Mouse (Mus musculus) B cell, adult 2 months (primary cell): Measurements from ENCODE around the gene Csnk2b.

Experiments used
- DNase-seq, 2 experiments: peaks; one replicate each; pipeline ENCODE4 v3.0.0; 2022

Gene Csnk2b

DNA sequence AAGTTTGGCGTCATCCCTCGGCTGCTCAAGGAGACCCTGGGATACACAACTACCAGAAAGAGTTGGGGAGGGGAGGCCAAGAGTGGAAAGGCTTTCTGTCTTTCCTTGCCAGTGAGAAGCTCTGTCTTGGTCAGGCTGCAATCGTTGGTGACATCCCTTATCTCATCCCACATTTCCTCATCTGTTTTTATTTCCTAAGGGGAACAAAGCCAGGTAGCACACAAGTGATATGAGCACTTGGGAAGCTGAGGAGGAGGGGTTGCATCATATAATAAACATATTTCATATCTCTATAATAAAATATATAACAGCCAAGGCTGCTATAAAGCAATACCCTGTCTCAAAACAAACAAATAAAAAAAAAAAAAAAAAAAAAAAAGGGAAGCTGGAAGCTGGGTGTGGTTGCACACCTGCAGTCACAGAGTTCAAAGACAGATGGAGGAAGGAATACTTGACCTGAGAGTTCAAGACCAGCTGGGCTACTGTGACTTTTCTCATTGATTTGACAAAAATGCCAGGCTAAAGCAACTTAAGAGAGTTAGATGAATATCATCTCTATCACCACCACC lies 37.8 kb downstream of the Csnk2b start:
- DNase-seq: no peak

DNA sequence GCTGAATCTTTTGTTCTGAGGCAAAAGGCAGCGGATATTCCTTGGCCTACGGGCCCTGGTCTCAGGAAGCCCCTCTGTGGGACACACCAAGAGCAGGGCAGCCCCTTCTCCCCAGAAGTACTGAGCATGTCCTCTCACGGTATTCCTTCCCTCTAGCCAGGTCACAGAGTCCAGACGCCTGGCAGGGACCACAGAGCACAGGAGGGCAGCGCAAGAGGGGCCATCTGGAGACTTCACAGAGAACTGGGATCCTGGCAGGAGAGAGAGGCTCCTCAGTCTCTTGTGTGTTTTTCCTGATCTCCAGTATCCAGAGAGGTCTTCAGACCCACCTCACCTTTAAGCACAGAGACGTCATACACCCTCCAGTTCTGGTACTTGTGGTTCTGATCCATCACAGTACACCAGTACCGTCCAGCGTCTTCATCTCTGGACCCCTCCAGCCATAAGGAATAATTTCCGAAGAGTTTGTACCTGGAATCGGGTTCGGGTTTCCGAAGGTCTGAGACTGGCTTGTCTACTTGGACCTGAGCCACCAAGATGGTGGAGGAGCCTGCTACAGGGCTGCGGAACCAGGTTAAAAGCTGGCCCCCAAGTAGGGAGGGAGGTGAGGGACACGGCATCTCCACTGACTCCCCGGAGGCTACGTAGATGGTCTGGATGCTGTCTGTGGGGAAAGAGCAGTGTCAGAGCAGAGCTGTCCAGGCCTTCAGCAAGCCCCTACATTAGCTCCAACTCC lies 38.8 kb downstream of the Csnk2b start:
- DNase-seq: no peak

DNA sequence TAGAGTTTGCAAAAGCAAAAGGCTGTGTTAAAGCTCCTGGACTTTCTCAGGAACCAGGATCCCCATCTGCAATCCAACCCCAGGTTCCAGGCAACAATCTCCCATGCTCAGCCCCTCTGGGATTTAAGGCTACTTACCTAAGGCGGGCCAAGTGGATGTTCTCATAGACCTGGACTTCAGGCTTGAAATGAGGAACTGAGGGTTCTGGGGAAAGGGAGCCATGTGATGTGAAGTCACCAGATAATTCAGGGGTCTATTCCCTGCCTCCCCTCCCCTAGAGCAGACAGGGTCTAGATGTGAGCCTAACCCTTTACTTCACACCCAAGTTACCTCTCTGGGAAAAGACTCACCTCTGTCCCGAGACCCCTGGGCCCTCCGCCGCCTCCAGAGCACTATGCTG lies 41.1 kb downstream of the Csnk2b start:
- DNase-seq: no peak

DNA sequence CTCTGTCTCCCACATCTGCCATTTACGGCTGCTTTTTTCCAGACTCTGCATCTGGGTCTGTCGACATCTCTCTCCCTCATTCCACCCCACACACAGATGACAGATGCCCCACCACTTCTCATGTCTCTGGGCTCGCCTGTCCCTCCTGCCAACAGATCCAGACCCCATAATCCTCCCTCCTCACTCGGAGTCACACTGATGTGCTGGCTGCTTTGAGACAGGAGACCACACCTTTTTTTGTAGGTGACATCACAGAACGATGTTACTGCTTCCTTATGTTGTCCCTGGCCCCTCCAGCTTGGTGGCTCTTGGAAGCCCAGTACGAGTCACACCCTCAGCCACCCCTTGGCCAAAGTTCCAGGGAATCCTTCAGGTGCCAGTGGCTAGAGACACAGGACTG lies 41.6 kb downstream of the Csnk2b start:
- DNase-seq: no peak

DNA sequence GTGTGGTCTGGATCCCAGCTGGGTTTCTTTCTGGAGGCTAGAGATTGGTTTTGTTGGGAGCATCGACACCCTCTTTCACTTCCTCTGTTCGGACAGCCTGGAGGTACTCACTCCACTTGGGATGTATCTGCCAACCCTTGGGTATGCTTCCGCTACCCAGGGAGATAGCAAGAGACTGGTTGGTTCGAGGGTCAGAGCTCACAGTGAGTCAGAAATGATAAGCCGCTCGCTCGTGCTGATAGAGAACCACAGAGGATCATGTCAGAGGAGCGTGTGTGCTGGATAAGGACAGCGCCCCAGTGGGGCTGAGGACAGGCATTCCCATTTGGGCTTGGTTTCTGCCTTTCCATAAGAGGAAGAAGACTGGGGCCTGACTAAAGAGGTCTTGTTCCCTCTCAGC lies 42.1 kb downstream of the Csnk2b start:
- no peak for DNase-seq

DNA sequence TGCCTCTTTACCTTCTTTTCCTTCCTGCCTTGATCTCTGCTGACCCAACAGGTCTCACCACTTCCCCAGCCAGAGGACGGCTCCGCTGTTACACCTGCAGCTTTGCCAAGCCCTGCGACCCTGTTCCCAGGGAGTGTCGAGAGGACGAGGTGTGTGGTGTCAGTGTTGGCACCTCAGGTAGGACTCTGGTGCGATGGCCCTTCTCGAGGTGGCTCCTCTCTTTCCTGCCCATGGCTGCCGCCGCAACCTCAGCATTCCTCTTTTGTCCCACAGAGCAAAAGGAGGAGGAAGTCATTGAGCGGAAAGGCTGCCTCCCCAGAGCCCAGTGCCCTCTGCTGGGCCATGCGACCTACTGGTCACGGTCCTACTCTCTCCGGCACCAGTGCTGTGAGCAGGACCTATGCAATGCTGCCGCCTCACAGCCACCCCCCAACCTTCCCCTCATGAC lies 44.0 kb downstream of the Csnk2b start, which contains the start of gene Ly6g6d:
Gene Ly6g6d, minus strand, starts transcription at position 280 of the 448 bp plus-strand sequence.
- DNase-seq: peak in 1 of 2 experiments; percentile 19

DNA sequence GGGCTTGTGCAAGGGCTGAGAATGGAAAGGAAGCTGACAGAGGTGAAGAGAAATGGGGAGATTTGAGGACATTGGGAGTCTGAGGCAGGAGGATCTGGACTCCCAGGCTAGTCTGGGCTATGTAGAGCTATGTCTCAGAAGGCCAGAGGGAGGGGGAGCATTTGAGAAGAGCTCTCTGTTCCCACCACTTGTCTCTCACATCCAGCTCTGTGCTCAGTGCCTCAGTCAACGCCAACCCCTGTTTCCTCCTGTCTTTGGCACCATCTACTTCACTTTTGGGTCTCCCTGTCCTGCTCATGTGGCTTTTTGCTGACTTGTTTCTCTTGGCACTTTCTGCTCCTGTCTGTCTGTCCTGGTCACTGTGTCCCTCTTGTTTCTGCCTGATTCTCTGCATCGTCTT lies 44.6 kb downstream of the Csnk2b start:
- no peak for DNase-seq

DNA sequence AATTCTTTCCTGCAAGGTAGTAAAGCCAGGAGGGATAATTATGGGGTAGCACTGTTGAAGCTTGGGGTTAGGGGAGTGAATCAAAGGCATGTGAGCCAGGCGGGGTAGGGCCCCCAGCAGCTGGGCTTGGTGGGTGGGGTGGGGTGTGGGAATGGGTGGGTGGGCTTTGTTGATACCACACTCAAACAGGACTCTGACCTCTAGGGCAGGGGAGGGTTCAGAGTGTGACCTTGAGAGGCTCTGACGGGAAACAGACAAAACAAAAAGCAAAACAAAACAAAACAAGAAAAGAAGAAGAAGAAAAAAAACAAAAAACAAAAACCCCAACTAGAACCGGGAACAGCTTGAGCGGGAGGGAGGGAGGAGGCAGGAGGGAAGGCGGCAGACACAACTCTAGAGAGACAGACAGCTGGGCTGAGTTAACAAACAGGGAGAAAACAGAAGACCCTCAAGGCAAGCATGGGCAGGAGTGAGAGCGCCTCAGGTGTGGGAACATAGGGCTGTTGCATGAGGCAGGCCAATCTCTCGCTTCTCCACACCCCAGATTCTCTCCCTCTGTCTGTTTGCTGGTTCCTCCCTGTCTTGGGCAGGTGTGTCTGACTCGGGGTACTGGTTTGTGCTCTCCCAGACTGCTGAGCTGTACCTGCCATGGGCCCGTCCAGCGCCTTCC lies 45.2 kb downstream of the Csnk2b start, which contains the start of gene Ly6g6e:
Gene Ly6g6e, plus strand, starts transcription at position 396 of the 670 bp plus-strand sequence.
- no peak for DNase-seq

DNA sequence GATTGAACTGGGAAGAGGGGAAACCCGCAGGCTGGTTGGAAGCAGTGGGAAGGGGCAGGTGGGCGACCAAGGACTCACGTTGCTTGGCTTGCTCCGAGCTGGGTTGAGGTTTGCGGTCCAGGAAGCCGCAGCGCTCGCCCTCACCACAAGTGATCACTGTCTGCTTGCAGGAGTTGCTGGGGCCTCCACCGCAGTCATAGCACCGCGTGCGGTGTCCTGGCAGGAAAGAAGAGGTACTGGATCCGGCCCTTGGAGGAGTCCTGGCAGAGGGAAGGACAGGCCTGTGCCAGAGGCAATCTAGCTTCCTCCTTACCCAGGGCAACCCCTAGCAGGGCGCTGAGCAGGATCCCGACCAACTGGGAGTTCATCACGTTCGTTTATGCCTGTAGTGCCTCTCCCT lies 47.8 kb downstream of the Csnk2b start:
- no peak for DNase-seq

DNA sequence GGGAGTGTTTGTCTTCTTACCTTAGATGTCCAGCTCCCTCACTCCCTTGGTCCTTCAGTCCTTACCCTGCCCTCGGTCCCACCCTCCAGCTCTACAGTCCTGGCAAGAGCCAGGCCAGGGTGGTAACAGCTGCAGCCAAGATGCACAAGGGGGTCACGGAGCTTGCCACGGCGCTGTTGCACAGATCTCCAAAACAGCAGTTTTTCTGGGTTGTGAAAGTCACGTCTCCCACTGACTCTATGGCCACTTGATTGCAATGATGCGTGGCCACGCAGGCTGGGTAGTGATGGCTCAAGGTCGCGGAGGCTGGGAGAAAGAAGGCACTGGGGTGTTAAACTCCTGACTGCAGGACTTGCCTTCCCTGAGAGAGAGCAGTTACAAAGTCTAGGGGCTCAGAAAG lies 50.4 kb downstream of the Csnk2b start:
- no peak for DNase-seq

DNA sequence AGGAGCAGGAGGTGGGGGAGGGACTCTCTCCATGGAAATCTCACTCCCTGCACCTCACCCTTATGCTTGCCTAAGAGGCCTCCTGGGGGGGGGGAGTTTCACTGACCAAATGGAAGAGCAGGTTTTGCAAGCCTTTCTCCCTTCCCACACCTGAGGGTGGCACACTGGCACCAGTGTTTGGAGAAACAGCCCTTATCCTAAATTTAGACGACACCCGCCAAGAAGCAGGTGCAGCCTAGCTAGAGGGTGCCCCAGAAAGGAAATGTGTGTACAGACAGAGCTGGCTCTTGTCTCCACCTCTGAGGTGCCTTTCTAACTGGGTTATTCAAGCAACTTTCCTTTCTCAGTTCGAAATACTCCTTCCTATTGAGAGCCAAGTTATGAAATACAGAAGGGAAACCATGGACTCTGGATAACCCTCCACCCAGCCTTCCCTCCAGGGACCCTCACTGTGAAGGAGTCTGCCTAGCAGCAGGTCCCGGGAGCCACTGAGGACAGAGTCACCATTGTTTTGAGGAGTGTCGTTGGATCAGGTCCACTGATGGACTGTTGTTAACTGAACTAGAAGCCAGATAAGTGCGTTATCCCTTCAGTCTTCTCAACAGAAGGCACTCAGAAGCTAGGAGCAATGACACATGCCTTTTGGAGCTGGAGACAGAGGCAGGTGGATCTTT lies 51.2 kb downstream of the Csnk2b start:
- no peak for DNase-seq

DNA sequence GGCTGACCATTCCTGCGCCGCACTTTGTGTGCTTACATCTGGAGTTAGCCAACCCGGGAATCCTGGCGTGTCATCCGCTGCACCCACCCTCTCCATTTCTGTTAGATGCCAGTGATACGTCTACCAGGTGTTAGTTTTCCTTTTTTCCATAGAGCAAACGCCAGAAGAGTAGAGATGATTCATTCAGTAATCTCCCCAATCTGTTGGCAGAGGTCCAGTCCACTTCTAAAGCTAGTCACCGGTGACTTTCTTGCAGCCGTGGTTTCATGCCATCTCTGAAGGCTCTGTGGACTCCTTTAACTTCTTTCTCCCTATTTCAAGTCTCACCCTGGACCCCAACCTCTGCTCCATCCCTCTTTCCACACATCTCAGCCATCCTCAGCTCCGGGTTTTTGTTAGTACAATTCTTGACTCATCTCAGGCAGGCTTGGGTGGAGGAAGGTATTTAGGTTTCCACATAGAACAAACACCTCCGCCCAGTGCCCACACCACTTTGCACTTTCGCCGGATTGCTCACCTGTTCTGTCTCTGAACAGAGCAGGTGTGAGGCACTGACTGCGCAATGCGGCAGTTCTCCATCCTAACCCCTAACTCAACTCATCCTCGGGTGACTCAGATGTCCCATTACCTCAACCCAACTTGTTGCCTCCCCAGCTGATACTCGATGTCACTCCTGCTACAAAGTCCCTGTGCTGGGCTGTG lies 53.5 kb downstream of the Csnk2b start:
- DNase-seq: no peak
